Mouse (Mus musculus): Measurements from ENCODE around the gene Camta1. TPM values are rescaled to one million over a fixed set of nuclear protein-coding genes. Genes with fewer than 3 reads are reported as not detected.

Camta1 gene
- polyA plus RNA-seq, 1 experiment = 3.6 TPM

- WGBS = 58% methylated on average over 6 of the region's 6 CpGs
Observed at GRCm38 (mm10) chr4:151328071-151328470, 533.6 kb downstream of the Camta1 start.

DNA sequence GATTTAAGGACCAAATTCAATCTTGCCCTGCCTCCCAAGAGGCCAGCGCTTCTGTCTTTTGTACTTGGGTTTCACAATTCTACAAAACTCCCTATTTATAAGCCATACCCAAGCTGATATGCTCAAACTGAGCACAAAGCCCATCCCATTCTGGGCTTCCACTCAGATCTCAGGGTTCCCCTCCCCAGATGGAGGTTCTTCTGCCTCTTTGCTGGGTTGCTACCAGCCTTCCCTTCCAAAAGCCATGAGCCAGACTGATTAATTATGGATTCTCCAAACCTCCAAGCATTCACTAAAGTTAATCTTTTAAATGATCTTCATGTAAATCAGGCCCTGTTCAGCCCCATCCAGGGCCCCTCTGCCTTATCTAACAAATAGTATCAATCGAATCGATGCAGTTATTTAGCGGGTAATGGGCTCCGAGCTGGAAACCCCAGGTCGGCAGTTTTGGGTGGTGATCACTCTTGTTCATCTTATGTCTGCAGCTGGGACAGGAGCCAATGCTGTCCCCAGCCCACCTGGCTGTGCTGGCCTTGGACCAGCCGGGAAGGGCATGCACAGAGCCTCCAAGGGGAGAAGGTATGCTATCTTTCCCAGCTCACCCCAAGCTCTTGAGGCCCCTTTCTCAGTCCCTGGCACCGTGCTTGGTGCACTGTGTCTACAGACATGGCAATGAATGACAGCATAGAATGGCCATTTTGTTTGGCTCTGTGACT is 534.5 kb downstream of the Camta1 start:
- no peak for DNase-seq (ENCODE audit: low read depth, low spot score)
- 87% methylated on average over 8 of the region's 8 CpGs for WGBS

More at GRCm38 (mm10) chr4:151328071-151328470, 533.6 kb downstream of the Camta1 start:
- DNase-seq (ENCODE audit: low read depth, low spot score) = no peak

DNA sequence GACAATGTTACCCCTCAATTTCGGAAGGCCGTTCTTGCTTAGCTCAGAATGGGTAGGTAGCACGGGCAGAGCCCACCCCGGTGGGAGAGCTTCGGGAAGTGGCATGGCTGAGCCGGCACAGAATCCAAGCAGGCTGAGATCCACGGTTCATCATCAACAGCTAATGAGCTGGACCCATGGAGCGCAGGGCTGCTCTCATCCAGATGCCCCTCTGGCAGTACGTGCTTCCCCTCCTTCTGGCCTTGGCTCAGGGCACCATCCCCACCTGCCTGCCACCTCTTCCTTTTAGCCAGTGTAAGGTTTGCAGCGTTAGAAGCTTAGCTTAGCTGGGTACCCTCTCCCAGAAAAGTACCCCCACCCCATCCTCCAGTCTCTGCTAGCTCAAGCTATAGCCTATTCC is 545.2 kb downstream of the Camta1 start:
- 83% methylated on average over 10 of the region's 10 CpGs for WGBS
- no peak for DNase-seq (ENCODE audit: low read depth, low spot score)

GRCm38 (mm10) chr4:151315726-151316125 is 546.0 kb downstream of the Camta1 start:
- 71% methylated on average over 10 of the region's 10 CpGs for WGBS

DNA sequence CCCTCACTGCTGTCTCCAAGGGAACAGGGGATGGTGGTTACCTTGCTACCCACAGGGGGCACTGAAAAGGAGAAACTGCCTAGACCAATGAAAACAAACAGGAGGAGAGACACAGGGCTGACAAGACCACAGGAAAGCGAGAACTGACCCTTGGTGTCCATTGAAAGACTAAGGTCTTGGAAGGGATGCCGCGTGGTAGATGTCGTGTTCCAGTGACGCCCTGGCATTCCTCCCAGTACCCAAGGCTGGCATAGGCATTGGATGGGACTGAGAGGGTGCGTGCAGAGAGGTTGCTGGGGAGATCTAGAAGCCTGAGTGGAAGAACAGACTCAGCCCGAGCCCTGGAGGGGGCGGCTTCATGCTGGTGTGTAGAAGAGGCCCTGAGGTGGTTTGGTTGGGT is 550.9 kb downstream of the Camta1 start:
- 84% methylated on average over 8 of the region's 8 CpGs for WGBS
- DNase-seq (ENCODE audit: low read depth, low spot score) = no peak

More at GRCm38 (mm10) chr4:151315726-151316125, 546.0 kb downstream of the Camta1 start:
- DNase-seq (ENCODE audit: low read depth, low spot score) = no peak

DNA sequence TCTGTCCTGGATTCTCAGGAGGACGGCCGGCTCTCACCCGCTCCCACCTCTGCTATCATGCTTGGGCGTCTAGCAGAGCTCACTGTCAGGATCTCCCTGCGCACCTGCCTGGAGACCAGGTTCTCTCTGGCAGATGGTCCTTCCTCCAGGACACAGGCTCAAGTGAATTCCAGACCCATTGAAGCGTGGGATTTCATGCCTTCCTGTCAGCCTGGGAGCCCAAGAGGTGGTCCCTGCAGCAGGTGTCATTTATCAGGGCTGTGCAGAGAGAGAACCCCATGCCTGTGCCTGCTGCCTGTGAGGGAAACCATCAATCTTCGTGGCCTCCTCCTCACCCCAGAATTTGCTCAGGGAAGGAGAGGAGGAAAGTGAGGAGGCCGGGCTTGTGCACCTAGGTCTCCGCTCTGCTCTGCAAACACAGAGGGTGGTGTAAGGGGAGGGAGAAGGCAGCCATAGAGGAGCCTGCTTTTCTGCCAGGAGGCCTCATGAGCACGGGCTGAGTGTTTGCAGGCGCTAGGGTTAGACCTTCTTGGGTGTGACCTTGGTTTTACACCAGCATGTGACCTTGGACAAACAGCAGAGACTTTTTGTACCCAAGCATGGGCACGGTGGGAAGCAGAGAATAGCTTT is 551.5 kb downstream of the Camta1 start:
- 31% methylated on average over 12 of the region's 12 CpGs for WGBS
- no peak for DNase-seq (ENCODE audit: low read depth, low spot score)

- 76% methylated on average over 11 of the region's 11 CpGs for WGBS
- DNase-seq (ENCODE audit: low read depth, low spot score) = no peak
Observed at GRCm38 (mm10) chr4:151306890-151307289, 554.8 kb downstream of the Camta1 start.

DNA sequence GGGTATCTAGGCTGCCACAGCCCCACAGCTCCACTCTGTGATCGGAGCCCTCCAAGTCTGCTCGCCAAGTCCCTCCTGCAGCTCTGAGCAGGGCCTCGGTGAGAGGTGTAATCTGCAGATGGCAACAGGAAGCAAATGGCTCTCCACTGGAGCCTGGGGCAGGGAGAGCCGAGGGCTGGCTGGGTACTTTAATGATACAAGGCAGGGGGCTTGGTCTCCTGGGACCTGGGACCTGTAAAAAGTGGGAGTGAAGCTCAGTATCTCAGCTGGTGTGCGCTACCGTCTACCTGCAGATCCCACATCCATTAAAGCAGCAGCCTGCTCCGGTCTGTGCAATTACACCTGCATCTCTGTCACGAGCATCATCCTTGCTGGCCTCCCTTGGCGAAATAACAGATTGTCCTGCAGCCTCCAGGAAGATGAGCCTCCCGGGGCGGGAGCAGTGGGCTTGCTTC is 555.3 kb downstream of the Camta1 start:
- DNase-seq (ENCODE audit: low read depth, low spot score) = no peak
- 71% methylated on average over 11 of the region's 11 CpGs for WGBS

- no peak for DNase-seq (ENCODE audit: low read depth, low spot score)
- WGBS = 80% methylated on average over 6 of the region's 6 CpGs
Observed at GRCm38 (mm10) chr4:151305761-151306160, 555.9 kb downstream of the Camta1 start.

GRCm38 (mm10) chr4:151303931-151304330 is 557.7 kb downstream of the Camta1 start:
- WGBS = 64% methylated on average over 3 of the region's 3 CpGs
- no peak for DNase-seq (ENCODE audit: low read depth, low spot score)

DNA sequence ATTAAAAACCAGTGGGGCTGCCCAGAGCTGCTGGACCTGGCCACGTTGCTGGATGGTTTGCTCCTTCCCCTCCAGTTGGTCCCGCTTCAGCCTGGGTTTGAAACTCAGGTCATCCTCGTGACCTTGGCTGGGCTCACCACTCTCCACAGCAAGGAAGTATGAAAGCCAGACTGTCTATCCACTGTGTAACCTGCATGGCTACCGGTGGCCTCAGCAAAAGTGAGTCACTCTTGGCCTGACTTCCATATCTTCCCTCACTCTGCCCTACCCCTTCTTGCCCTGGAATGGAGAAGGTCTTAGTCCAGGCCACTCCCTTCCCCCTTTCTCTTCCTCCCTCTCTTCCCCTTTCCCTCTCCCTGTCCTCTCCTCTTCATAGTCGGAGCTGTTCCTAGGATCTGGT is 558.2 kb downstream of the Camta1 start:
- DNase-seq (ENCODE audit: low read depth, low spot score) = no peak
- 71% methylated on average over 5 of the region's 5 CpGs for WGBS

DNA sequence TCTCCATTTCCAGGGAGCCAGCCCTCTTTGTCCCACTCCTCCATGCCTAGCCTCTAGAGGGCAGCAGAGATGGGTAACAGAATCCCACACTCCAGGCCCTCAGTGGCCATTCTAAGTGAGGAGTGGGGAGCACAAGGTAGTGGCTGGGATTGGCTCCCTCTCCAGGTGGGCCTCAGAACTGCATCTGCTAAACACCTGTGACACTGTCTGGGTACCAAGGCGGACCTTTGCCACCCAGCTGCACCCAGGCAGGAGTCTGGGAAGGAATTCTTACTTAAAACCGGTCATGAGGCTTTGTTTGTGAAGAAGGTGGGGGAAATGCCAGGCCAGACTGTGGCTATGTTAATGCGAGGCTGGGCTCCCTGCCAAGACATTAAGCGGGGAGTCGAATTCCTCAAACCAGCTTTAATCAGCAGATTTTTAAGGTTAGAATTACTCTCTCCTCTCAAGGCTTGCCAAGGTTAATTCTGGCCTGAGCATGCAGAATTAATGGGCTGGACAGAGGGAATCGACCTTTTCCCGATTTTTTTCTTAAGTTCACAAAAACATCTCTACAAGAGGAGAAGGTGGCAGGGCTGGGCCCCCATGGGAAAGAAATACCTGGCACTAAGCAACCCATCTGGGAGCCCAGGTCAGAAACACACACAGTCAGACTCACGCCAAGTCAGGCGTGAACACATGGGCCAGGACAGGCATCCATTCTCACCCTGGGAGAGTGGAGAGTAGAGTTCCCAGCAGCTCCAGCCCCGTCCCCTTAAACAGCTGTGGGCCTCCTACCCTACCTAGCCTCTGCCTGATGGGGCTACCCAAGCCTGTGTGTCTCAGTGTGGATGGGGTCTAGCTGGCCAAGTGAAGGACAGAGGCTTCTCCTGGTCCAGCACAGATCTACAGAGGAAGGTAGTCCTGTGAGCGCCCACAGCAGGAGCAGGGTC is 559.2 kb downstream of the Camta1 start:
- 38% methylated on average over 11 of the region's 11 CpGs for WGBS
- no peak for DNase-seq (ENCODE audit: low read depth, low spot score)

DNA sequence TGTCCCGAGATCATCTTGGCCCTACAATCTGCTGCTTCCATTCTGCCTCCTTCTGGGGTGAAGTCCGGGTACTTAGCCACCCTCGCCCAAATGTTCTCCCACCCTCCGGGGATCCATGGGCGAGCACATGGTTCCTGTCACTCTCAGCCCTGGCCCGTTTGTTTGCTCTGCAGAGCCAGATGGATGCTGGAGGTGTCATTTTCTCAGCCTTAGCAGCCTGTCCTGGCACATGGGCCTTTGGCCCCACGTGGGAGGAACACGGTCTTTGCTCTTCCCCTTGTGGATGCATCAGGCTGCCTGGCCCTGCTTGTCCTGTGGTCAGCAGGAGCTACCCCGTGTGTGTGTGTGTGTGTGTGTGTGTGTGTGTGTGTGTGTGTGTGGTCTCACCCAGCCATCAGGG is 560.3 kb downstream of the Camta1 start:
- no peak for DNase-seq (ENCODE audit: low read depth, low spot score)
- WGBS = 45% methylated on average over 9 of the region's 9 CpGs

- 20% methylated on average over 15 of the region's 15 CpGs for WGBS
- no peak for DNase-seq (ENCODE audit: low read depth, low spot score)
Observed at GRCm38 (mm10) chr4:151300706-151301105, 561.0 kb downstream of the Camta1 start.

DNA sequence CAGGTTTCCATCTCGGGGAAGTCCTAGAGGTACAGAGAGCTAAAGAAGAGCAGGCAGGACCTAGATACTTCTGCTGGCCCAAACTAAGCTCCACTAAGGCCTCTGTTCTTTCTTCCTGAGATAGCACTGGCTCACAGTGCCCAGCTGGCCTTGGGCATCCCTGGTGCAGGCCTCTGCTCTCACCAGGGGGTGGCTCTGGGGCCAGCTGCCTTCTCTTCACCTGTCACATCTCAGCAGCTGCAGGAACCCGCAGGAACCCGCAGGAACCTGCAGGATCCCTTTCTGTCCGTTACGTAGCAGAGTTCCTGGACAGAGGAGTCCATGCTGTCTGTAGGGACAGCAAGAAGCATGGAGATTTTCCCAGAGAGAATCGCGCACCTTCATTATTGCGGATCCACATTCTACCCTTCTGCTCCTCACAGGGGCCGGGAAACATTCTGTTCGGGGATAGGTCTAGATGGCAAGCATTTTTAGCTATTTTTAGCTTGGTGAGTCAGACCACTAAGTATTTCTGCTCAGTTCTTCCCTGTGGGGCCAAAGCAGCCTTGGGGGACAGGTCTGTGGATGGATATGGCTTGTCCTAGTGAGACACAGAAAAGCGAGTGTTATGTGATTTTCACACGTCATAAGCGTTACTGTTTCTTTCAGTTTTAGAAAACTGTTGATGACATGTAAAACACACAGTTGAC is 566.0 kb downstream of the Camta1 start:
- 73% methylated on average over 13 of the region's 13 CpGs for WGBS
- DNase-seq (ENCODE audit: low read depth, low spot score) = no peak

- 53% methylated on average over 6 of the region's 6 CpGs for WGBS
- no peak for DNase-seq (ENCODE audit: low read depth, low spot score)
Observed at GRCm38 (mm10) chr4:151288893-151289585, 572.6 kb downstream of the Camta1 start.

DNA sequence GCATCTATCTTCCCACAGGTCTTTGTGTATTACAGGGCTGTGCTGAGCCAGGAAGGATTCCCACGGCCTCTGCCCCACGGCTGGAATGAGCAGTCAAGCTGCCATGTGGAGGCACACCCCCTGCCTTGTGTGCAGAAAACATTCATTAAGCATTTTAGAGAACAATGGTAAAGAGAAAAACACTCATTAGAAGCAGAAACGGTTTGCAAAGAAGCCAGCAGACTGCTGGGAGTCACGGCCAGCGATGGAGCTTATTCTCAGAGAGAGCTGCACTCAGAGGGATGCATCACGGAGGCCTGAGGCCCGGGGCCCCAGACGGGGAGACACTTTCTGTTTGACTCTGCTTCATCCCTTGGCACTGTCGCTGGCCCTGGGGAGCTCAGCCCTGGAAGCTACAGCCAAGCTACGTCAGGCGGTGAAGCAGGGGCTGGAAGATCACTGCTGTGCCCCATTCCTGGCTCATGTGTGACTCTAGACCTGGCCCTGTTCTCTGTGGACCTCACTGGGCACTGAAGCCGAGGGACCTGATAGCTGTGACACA is 575.7 kb downstream of the Camta1 start:
- no peak for DNase-seq (ENCODE audit: low read depth, low spot score)
- WGBS = 68% methylated on average over 12 of the region's 12 CpGs

GRCm38 (mm10) chr4:151285432-151285831 is 576.2 kb downstream of the Camta1 start:
- no peak for DNase-seq (ENCODE audit: low read depth, low spot score)
- 64% methylated on average over 3 of the region's 3 CpGs for WGBS

Measured in large intestine, adult 2 months (tissue).